Mouse (Mus musculus) midbrain, embryonic 11.5 days (tissue): ENCODE data around the gene Pgm2l1. TPM values are rescaled to one million over a fixed set of nuclear protein-coding genes. Genes with fewer than 3 reads are reported as not detected.
"Not testable (repeated sequence)": the region's sequence is repeated elsewhere in the genome, so short reads cannot be mapped to it uniquely, and the experiment has no call there.

Experiments used
- ATAC-seq: fragments of 200-750 bp; cut with Nextera tagmentation; 2 replicates; pipeline ENCODE4 v1.8.0; 2017; ENCODE audit warnings: moderate TSS enrichment, moderate library complexity; ENCODE audit not compliant: low FRiP score
- DNase-seq: peaks from one replicate; pipeline ENCODE4 v3.0.0; 2015; ENCODE audit warnings: low spot score; ENCODE audit errors: missing footprints
- H3K27ac ChIP-seq: fragments of 300-500 bp; sonication (generic); 2 replicates; pipeline ENCODE4 v1.5.1; 2014; ENCODE audit warnings: low read depth, low read length
- H3K27me3 ChIP-seq: fragments of 300-500 bp; sonication (generic); 2 replicates; pipeline ENCODE4 v1.6.1; 2014; ENCODE audit warnings: mild to moderate bottlenecking, low read length, moderate library complexity, mixed read lengths; ENCODE audit not compliant: control insufficient read depth, insufficient read depth
- H3K36me3 ChIP-seq: fragments of 300-500 bp; sonication (generic); 2 replicates; pipeline ENCODE4 v1.6.1; 2014; ENCODE audit warnings: mild to moderate bottlenecking, low read length, moderate library complexity, mixed read lengths; ENCODE audit not compliant: control insufficient read depth, insufficient read depth
- H3K4me1 ChIP-seq: fragments of 300-500 bp; sonication (generic); 2 replicates; pipeline ENCODE4 v1.6.1; 2014; ENCODE audit warnings: low read length; ENCODE audit not compliant: control insufficient read depth, insufficient read depth
- H3K4me2 ChIP-seq: fragments of 300-500 bp; sonication (generic); 2 replicates; pipeline ENCODE4 v1.6.1; 2014; ENCODE audit warnings: mild to moderate bottlenecking, moderate library complexity
- H3K4me3 ChIP-seq: fragments of 300-500 bp; sonication (generic); 2 replicates; pipeline ENCODE4 v1.5.1; 2014; ENCODE audit warnings: low read depth, low read length
- H3K9ac ChIP-seq: fragments of 300-500 bp; sonication (generic); 2 replicates; pipeline ENCODE4 v1.6.1; 2014; ENCODE audit warnings: low read length
- H3K9me3 ChIP-seq: fragments of 300-500 bp; sonication (generic); 2 replicates; pipeline ENCODE4 v1.6.1; 2016; ENCODE audit warnings: low read length; ENCODE audit not compliant: control insufficient read depth
- WGBS: fragments of 180-500 bp; shearing (Covaris S2); extraction: QIAGEN DNeasy Blood & Tissue Kit; methylation state at CpG from one replicate; pipeline ENCODE4 v1.1.7; 2014; 5-methylcytosine and 5-hydroxymethylcytosine counted together
- polyA plus RNA-seq: library from polyadenylated mRNA; unstranded; fragments of >200 nt; fragmentation: Nextera tagmentation; extraction: Ambion mirVana; gene quantifications from 2 replicates; pipeline ENCODE4 v1.2.1, GENCODE M21; 2014

Pgm2l1 gene
- polyA plus RNA-seq, 1 experiment from 2014 or later = 8.0 TPM

DNA sequence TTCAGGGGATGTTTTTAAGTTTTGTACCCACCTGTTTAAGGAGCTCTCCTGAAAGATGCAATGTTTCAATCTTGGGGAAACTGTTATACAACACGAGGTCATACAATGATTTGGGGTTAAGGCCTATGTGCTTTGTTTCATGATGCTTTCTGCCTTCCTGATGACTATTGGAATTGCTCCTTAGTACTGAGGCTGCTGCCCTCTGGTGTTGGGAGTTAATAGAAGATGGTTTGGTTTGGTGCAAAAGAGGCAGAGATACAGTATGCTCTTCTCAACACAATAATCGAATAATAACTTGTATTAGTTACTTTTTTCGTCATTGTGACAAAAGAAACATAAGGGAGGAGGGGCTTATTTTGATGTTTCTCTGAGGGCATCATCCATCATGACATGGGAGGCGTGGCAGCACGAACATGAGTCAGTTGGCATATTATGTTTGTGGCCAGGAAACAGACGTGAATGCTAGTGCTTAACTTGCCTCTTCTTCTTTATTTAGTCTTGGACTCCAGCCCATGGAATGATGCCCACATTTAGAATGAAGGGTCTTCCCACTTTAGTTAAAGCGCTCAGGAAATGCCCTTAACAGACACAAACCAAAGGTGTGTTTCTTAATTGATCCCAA lies 7.2 kb downstream of the Pgm2l1 start:
- H3K9ac ChIP-seq = no peak overlapping the region
- H3K4me2 ChIP-seq = no peak overlapping the region
- H3K27ac ChIP-seq = no peak overlapping the region
- no peaks in the 10 kb centered on the region for H3K27me3 ChIP-seq
- no peaks in the 10 kb centered on the region for H3K9me3 ChIP-seq
- ATAC-seq (no peak), DNase-seq (no peak)
- WGBS = 69% methylated on average over 7 of the region's 7 CpGs
- no peaks in the 10 kb centered on the region for H3K4me1 ChIP-seq
- H3K4me3 ChIP-seq = no peak overlapping the region
- no peaks in the 10 kb centered on the region for H3K36me3 ChIP-seq

DNA sequence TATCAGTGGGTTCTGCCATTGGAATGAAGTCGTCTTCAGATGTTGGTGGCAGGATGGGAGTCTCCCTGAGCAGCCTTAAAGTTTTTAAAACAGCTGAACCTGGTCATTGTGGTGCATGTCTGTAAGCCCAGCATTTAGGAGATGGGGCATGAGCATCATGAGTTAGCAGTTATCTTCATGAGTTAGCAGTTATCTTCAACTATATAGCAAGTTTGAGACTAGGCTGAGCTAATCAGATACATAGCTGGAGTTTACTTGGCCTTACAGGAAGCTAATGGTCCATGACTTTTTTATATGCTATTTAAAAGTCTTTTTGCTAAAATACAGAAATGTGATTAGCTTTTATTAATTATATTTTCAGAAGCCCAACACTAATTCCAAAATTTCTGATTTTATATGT lies 11.1 kb downstream of the Pgm2l1 start:
- no peak for ATAC-seq
- Histone ChIP-seq H3K36me3 (no peaks in the 10 kb centered on the region), H3K4me3 (no peak overlapping the region), H3K9me3 (no peaks in the 10 kb centered on the region), H3K4me1 (no peaks in the 10 kb centered on the region), H3K4me2 (no peak overlapping the region), H3K9ac (no peak overlapping the region), H3K27me3 (no peaks in the 10 kb centered on the region), H3K27ac (no peak overlapping the region)
- no peak for DNase-seq
- WGBS = 83% methylated on average over 1 of the region's 1 CpGs

DNA sequence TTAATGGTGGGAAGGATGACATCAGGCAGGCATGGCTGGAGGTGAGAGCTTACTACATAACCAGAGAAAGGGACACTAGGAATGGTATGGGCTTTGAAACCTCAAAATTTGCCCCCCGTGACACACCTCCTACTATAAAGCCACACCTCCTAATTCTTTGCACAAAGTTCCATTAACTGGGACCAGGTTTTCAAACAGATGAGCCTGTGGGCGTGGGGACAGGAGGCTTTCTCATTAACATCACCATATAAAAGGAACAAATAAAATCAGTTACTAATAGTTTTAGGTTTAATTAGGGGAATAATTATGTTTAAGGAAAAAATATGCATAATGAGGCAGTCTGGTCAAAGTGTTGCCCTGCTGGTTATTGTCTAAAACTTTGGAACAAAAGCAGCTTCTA lies 13.4 kb downstream of the Pgm2l1 start:
- Histone ChIP-seq H3K4me3 (no peak overlapping the region), H3K9me3 (no peaks in the 10 kb centered on the region), H3K4me1 (no peaks in the 10 kb centered on the region), H3K36me3 (no peaks in the 10 kb centered on the region), H3K27me3 (no peaks in the 10 kb centered on the region), H3K4me2 (no peak overlapping the region), H3K9ac (no peak overlapping the region), H3K27ac (no peak overlapping the region)
- ATAC-seq (no peak), DNase-seq (no peak)
- 89% methylated on average over 2 of the region's 2 CpGs for WGBS

DNA sequence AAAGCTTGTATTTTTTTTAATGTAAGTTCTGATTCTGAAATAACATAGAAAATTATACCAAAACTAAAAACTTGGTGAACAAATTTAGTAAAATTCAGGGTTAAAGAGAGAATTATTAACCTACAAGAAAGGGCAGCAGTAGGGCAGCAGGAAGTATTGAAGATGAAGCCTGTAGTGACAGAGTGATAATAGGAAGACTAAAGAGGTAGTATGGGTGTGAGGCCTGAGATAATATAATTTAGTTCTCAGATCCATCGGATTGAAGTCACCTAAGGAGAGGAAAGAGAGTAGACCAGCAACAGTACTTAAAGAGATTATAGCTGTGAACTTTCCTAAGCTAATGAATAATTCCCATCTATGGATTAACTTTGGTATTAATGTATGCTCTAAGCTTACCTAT lies 15.8 kb downstream of the Pgm2l1 start:
- Histone ChIP-seq H3K9ac (no peak overlapping the region), H3K27ac (no peak overlapping the region), H3K9me3 (no peaks in the 10 kb centered on the region), H3K4me1 (no peaks in the 10 kb centered on the region), H3K4me3 (no peak overlapping the region), H3K4me2 (no peak overlapping the region), H3K36me3 (no peaks in the 10 kb centered on the region), H3K27me3 (no peaks in the 10 kb centered on the region)
- ATAC-seq (no peak), DNase-seq (no peak)
- 91% methylated on average over 1 of the region's 1 CpGs for WGBS

DNA sequence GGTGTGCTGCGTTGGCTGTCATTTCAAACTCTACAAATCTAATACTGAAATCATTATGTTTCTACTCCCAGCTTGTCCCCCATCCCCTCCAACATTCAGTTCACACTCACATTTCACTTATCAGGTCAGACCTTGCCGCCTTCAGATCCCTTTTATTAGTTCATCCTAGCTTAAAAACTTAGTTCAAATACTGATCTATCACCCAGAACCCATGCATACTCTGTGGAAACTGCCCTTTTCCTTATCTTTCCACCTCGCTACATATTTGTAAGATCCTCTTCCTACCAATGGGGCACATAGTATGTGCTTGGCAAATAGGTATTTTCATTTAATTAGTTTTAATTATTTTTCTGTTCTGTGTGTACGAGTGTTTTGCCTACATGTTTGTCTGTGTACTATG lies 17.0 kb downstream of the Pgm2l1 start:
- Histone ChIP-seq H3K9ac (no peak overlapping the region), H3K36me3 (no peaks in the 10 kb centered on the region), H3K27ac (no peak overlapping the region), H3K4me1 (no peaks in the 10 kb centered on the region), H3K4me3 (no peak overlapping the region), H3K4me2 (no peak overlapping the region), H3K9me3 (no peaks in the 10 kb centered on the region), H3K27me3 (no peaks in the 10 kb centered on the region)
- ATAC-seq (no peak), DNase-seq (no peak)
- 88% methylated on average over 4 of the region's 4 CpGs for WGBS

DNA sequence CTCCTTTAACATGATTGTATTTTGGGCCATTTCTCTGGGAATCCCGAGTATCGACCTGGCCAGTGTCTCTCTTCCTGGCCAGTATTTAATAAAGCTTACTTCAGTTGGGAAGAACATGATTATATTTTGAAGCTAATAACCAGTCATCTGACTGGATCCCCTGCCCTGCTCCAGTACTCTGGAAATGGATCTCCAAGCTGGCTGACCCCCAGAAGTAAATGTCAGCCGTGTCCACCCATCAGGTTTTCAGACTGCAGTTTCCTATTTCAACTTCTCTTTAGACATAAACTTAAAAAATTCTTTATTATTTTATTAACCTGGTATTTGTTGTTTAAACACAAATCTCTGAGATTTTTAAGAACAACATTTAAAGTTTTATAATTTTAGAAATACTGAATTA lies 18.0 kb downstream of the Pgm2l1 start:
- Histone ChIP-seq H3K4me3 (no peak overlapping the region), H3K27ac (no peak overlapping the region), H3K9me3 (no peaks in the 10 kb centered on the region), H3K9ac (no peak overlapping the region), H3K27me3 (no peaks in the 10 kb centered on the region), H3K36me3 (no peaks in the 10 kb centered on the region), H3K4me1 (no peaks in the 10 kb centered on the region), H3K4me2 (no peak overlapping the region)
- DNase-seq = no peak
- WGBS = 91% methylated on average over 3 of the region's 3 CpGs
- ATAC-seq = no peak

DNA sequence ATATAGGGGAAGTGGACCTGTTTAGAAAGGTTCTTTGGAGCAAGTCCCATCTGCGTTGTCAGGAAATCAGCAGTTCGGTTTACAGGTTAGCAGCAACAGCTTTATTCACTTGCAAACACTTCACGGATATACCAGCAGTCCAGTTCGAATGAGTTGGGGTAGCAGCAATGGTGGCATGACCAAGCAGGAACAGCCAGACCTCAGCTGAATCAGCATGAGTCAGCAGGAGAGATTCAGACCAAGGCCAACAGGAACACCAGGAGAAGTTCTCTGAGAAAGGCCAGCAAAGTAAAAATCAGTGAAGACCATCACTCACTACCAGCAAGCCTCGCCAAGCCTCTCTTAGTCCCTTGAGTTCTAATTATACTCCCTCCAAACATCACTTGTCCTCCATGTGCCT lies 23.5 kb downstream of the Pgm2l1 start:
- Histone ChIP-seq H3K4me1 (no peaks in the 10 kb centered on the region), H3K36me3 (no peaks in the 10 kb centered on the region; the same call in 1 of the 2 replicates), H3K9me3 (no peaks in the 10 kb centered on the region), H3K27ac (no peak overlapping the region), H3K9ac (no peak overlapping the region), H3K4me2 (no peak overlapping the region), H3K27me3 (no peaks in the 10 kb centered on the region), H3K4me3 (no peak overlapping the region)
- ATAC-seq (no peak), DNase-seq (no peak)
- 94% methylated on average over 5 of the region's 5 CpGs for WGBS

DNA sequence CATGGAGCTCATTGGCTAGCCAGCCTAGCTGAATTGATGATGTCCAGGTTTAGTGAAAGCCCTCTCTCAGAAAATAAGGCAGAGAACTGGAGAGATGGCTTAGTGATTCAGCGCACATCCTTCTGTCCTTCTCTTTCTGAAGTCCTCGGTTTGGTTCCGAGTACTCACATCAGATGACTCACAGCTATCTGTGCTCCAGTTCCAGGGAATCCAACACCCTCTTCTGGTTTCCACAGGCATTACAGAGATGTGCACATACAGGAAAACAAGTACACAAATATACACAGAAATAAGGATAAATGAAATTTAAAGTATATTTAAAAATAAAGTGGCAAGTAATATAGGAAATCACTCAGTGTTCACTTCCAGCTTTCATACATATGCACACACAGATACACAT lies 35.2 kb downstream of the Pgm2l1 start:
- DNase-seq = no peak
- no peak overlapping the region for H3K4me3 ChIP-seq
- no peaks in the 10 kb centered on the region for H3K9me3 ChIP-seq
- H3K9ac ChIP-seq = no peak overlapping the region
- H3K4me2 ChIP-seq = no peak overlapping the region
- H3K4me1 ChIP-seq = no peaks in the 10 kb centered on the region
- H3K27me3 ChIP-seq = no peaks in the 10 kb centered on the region
- H3K27ac ChIP-seq = no peak overlapping the region
- no peak for ATAC-seq
- no peaks in the 10 kb centered on the region for H3K36me3 ChIP-seq
- 88% methylated on average over 3 of the region's 3 CpGs for WGBS

DNA sequence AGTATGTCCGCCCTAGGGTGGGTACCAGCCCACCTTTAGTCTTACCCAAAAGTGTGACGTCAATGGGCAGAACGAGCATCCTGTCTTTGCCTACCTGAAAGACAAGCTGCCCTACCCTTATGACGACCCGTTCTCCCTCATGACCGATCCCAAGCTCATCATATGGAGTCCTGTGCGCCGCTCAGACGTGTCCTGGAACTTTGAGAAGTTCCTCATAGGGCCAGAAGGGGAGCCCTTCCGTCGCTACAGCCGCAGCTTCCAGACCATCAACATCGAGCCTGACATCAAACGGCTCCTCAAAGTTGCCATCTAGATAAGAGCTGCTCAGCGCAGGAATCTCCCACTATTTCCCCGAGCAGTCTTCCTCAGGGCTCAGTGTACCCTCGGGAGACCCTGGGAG lies 37.7 kb downstream of the Pgm2l1 start:
- not testable (repeated sequence) for H3K9ac ChIP-seq, ATAC-seq, DNase-seq, H3K4me2 ChIP-seq, H3K27ac ChIP-seq, H3K9me3 ChIP-seq, H3K36me3 ChIP-seq, H3K4me1 ChIP-seq, H3K27me3 ChIP-seq, H3K4me3 ChIP-seq
- 62% methylated on average over 15 of the region's 17 CpGs for WGBS

DNA sequence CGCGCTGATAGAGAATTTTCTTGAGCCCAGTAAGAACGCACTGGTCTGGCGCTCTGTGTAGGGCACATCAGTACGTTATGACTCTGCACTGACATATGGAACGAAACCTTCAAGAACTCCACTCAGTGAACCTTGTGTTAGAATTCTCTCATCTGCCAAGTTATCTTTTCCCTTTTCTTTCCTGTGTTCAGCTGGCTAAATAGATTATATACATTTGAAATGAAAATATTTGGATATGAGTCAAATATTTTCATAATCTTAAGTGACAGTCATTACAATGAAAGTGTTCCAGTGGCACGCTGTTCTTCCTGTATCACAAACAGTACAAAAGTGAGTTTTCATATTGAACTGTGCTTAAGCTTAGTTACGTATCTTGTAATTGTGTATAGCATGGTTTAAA lies 45.2 kb downstream of the Pgm2l1 start:
- Histone ChIP-seq H3K27ac (no peak overlapping the region), H3K9me3 (no peaks in the 10 kb centered on the region), H3K4me3 (no peak overlapping the region), H3K27me3 (no peaks in the 10 kb centered on the region), H3K36me3 (no peaks in the 10 kb centered on the region), H3K4me1 (no peaks in the 10 kb centered on the region), H3K9ac (no peak overlapping the region), H3K4me2 (no peak overlapping the region)
- no peak for DNase-seq
- no peak for ATAC-seq
- 94% methylated on average over 8 of the region's 8 CpGs for WGBS
